Mouse (Mus musculus) macrophage (primary cell): Measurements from ENCODE around the gene Prkca. TPM values are rescaled to one million over a fixed set of nuclear protein-coding genes. Genes with fewer than 3 reads are reported as not detected.

Experiments used
- H3K27ac ChIP-seq: fragments of 350-480 bp; formaldehyde crosslinking; 2 replicates; pipeline ENCODE4 v1.9.0; 2021
- H3K36me3 ChIP-seq: fragments of 350-480 bp; formaldehyde crosslinking; 2 replicates; pipeline ENCODE4 v1.9.0; 2021; ENCODE audit errors: inconsistent target
- H3K4me3 ChIP-seq: fragments of 350-480 bp; formaldehyde crosslinking; 2 replicates; pipeline ENCODE4 v1.9.0; 2021; ENCODE audit errors: inconsistent target
- H3K79me2 ChIP-seq: fragments of 350-480 bp; formaldehyde crosslinking; 2 replicates; pipeline ENCODE4 v1.9.0; 2021; ENCODE audit errors: inconsistent target
- WGBS: methylation state at CpG from one replicate; pipeline ENCODE4 v1.1.7; 2026; ENCODE audit warnings: inconsistent platforms; ENCODE audit not compliant: missing documents; 5-methylcytosine and 5-hydroxymethylcytosine counted together
- polyA plus RNA-seq: library from polyadenylated mRNA; stranded (reverse); fragments of 250-400 nt; gene quantifications from 3 replicates; pipeline ENCODE4 v1.2.4, GENCODE M21; 2018; ENCODE audit warnings: inconsistent platforms

Gene Prkca
- polyA plus RNA-seq, 1 experiment from 2014 or later = 1.8 TPM

DNA sequence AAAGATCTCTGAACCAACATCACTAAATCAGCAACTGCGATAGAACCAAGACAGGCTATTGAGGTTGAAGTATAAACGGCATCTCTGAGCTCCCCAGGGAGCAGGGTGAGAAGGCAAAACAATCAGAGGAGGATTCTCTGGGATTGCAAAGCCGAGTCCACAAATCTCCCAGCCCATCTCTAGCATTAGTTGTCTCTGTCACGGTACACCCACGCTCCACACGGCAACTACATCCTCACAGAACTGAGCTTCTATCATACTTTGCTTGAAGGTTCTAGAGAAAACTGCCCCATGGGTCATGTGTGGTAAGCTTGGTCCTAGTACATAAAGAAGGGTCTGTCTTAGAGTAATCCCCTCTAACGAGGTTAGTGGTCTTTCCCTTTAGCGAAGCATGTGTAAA lies 280.6 kb downstream of the Prkca start:
- no peak overlapping the region for H3K4me3 ChIP-seq
- WGBS = 87% methylated on average over 8 of the region's 8 CpGs
- H3K36me3 ChIP-seq = no peaks in the 10 kb centered on the region
- no peak overlapping the region for H3K27ac ChIP-seq
- H3K79me2 ChIP-seq = no peaks in the 10 kb centered on the region

DNA sequence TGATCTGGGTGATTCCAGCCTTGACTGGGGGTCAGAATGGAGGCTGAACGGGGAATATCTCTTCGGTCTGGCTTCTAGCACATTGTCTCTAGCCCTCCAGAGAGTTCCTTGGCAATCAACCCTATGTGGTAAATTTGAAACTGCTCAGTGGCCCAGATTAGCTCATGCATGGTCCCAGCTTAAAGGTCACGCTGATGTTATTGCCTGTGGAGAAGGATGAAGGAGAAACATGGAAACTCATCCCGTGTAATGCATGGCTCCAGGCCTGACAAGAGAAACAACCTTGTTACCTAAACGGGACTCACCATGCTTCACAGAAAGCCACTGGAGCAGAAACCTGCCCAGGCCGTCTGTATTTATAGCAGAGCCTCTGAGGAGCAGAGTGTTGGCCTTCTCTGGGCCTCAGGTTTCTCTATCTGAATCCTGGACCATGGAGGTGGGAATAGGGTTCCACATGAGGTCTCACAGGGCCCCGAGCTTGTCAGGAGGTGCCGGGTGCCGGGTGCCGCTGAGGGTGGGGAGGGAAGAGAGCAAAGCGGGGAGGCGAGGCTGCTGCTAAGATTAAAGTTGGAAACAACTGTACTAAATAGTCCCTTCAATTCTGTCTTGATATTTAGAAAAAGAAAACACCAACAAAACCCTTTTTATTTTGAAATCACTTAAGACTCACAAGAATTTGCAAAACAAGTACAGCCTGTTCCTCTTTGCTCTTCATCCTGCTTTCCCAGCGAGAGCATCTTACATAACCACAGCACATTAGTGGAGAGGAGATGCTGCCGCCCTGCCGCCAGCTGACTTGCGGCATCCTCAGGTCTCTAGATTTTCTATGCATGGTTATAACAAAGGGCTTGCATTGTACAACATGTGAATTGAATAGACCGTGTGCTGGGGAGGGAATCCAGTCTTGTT lies 281.9 kb downstream of the Prkca start:
- no peak overlapping the region for H3K27ac ChIP-seq
- H3K79me2 ChIP-seq = no peaks in the 10 kb centered on the region
- WGBS = 88% methylated on average over 17 of the region's 17 CpGs
- H3K4me3 ChIP-seq = no peak overlapping the region
- H3K36me3 ChIP-seq = no peaks in the 10 kb centered on the region

DNA sequence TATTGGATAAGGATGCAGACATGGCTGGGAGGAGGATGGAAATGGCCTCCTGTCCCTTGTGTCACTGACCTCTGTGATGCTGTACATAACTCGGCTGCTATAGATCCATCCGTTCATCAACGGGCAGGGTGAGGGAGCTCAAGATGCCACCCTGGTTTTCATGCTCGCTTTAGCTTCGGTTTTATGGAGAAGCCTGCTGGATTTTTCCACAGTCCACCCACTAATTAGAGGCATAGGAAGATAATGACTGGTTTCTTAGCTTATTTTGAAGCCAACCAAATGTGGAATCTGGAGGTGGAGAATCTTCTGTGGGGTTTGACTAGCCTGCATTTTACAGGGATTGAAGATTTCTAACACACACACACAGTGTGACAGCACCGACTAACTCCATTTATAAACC lies 286.6 kb downstream of the Prkca start:
- no peak overlapping the region for H3K27ac ChIP-seq
- no peaks in the 10 kb centered on the region for H3K79me2 ChIP-seq
- WGBS = 89% methylated on average over 6 of the region's 6 CpGs
- H3K36me3 ChIP-seq = no peaks in the 10 kb centered on the region
- H3K4me3 ChIP-seq = no peak overlapping the region

DNA sequence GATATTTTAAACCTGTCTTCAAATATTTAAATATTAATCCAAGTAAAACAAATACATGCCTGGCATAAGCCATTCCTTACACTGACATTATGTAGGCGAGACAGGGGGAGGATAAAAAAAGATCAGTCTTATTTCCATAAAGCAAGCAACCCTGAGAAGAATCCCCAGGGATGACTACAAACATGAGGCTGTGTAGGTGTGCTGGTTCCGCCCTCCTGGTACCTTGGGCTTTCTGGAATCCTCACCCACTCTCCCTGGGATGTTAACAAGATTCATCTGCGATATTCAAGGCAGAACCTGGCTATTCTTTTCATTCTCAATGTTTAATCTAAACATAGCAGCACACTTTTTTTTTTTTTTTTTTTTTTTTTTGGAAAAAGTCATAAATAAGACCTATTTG lies 289.1 kb downstream of the Prkca start:
- Histone ChIP-seq H3K27ac (no peak overlapping the region), H3K4me3 (no peak overlapping the region), H3K36me3 (no peaks in the 10 kb centered on the region), H3K79me2 (no peaks in the 10 kb centered on the region)
- 91% methylated on average over 3 of the region's 3 CpGs for WGBS

- Histone ChIP-seq H3K4me3 (no peak overlapping the region), H3K79me2 (no peaks in the 10 kb centered on the region), H3K36me3 (no peaks in the 10 kb centered on the region), H3K27ac (no peak overlapping the region)
- 95% methylated on average over 10 of the region's 10 CpGs for WGBS
These were observed 290.0 kb downstream of the Prkca start for GRCm38 (mm10) chr11:108053746-108054145.

GRCm38 (mm10) chr11:108041669-108042068 lies 302.1 kb downstream of the Prkca start:
- WGBS = 51% methylated on average over 7 of the region's 7 CpGs
- no peaks in the 10 kb centered on the region for H3K36me3 ChIP-seq
- H3K79me2 ChIP-seq = no peaks in the 10 kb centered on the region

DNA sequence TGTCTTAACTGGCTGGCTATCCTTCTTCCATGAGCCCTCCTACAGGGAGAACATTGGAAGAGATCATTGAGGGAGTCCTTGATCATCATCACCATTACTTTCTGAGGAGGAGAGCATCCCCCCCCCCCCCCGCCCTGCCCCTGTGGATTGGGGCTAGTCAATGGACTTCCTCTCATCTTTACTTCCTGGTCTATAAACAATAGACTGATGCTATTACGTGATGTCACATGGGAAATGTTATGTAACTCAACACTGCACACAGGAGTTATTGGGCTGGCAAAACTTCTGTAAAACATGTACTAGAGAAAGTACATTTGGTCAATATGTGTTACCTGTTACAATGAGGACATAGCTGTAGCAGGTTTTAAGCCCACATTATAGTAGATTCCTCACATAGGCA lies 302.9 kb downstream of the Prkca start:
- Histone ChIP-seq H3K4me3 (no peak overlapping the region), H3K27ac (no peak overlapping the region), H3K79me2 (no peaks in the 10 kb centered on the region), H3K36me3 (no peaks in the 10 kb centered on the region)
- 0% methylated on average over 1 of the region's 2 CpGs for WGBS

More at GRCm38 (mm10) chr11:108041669-108042068, 302.1 kb downstream of the Prkca start:
- no peak overlapping the region for H3K27ac ChIP-seq
- no peak overlapping the region for H3K4me3 ChIP-seq

DNA sequence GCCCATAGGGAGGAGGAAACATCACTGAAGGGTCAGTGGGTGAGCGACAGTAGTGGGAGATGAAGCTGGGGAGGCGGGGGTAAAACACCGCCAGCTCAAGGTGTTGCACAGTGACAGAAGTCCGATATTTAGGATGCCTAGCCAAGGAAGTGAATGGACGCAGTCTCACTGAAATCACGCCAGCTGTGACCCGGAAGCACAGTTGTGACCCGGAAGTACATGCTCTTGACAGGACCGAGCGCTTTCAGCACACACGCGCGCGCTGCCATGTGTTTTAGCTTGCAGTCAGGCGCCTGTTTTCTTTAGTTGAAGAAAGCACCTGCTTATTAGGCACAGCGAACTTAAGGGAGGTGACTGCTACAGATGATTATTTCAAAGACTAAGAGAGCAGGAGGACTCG lies 304.0 kb downstream of the Prkca start:
- Histone ChIP-seq H3K4me3 (no peak overlapping the region), H3K36me3 (no peaks in the 10 kb centered on the region)
- whole genome bisulfite sequencing = 94% methylated on average over 17 of the region's 17 CpGs

GRCm38 (mm10) chr11:108038989-108039388 lies 304.7 kb downstream of the Prkca start:
- WGBS = 94% methylated on average over 10 of the region's 12 CpGs

More for the DNA sequence above, 304.0 kb downstream of the Prkca start:
- no peak overlapping the region for H3K27ac ChIP-seq
- H3K79me2 ChIP-seq = no peaks in the 10 kb centered on the region

GRCm38 (mm10) chr11:108036339-108036738 lies 307.4 kb downstream of the Prkca start:
- Histone ChIP-seq H3K27ac (no peak overlapping the region), H3K36me3 (no peaks in the 10 kb centered on the region), H3K79me2 (no peaks in the 10 kb centered on the region), H3K4me3 (no peak overlapping the region)
- WGBS = 5% methylated on average over 10 of the region's 10 CpGs

More at GRCm38 (mm10) chr11:108038989-108039388, 304.7 kb downstream of the Prkca start:
- Histone ChIP-seq H3K4me3 (no peak overlapping the region), H3K36me3 (no peaks in the 10 kb centered on the region), H3K27ac (no peak overlapping the region), H3K79me2 (no peaks in the 10 kb centered on the region)

GRCm38 (mm10) chr11:108035761-108036160 lies 308.0 kb downstream of the Prkca start:
- Histone ChIP-seq H3K36me3 (no peaks in the 10 kb centered on the region), H3K27ac (no peak overlapping the region), H3K4me3 (no peak overlapping the region), H3K79me2 (no peaks in the 10 kb centered on the region)
- WGBS = 75% methylated on average over 4 of the region's 5 CpGs

DNA sequence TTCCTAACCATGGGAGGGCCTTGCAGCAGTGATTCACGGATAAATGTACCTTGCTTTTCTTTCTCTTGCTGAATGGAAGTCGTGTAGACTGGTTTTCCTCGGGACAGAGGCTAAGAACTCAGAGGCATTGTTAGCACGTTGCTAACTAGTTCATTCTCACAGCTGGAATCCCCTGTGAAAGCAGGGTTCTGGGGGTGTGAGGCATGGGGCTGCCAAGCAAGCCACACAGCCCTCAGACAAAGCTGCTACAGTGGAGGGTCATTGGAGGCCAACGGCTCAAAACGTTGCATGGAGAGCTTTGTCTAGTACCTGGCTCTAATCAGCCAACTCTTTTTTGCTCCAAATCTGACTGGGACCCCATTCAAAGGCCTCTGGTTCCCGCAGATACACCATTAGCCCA lies 309.4 kb downstream of the Prkca start:
- WGBS = 93% methylated on average over 7 of the region's 7 CpGs
- H3K79me2 ChIP-seq = no peaks in the 10 kb centered on the region
- no peaks in the 10 kb centered on the region for H3K36me3 ChIP-seq
- no peak overlapping the region for H3K4me3 ChIP-seq
- no peak overlapping the region for H3K27ac ChIP-seq

- Histone ChIP-seq H3K4me3 (no peak overlapping the region), H3K27ac (no peak overlapping the region), H3K79me2 (no peaks in the 10 kb centered on the region), H3K36me3 (no peaks in the 10 kb centered on the region)
- WGBS = 1% methylated on average over 10 of the region's 10 CpGs
These were observed 311.2 kb downstream of the Prkca start for GRCm38 (mm10) chr11:108032568-108032967.

GRCm38 (mm10) chr11:108030956-108031604 lies 312.6 kb downstream of the Prkca start:
- 55% methylated on average over 9 of the region's 10 CpGs for WGBS
- H3K4me3 ChIP-seq = no peak overlapping the region
- no peaks in the 10 kb centered on the region for H3K36me3 ChIP-seq
- no peak overlapping the region for H3K27ac ChIP-seq
- H3K79me2 ChIP-seq = no peaks in the 10 kb centered on the region

DNA sequence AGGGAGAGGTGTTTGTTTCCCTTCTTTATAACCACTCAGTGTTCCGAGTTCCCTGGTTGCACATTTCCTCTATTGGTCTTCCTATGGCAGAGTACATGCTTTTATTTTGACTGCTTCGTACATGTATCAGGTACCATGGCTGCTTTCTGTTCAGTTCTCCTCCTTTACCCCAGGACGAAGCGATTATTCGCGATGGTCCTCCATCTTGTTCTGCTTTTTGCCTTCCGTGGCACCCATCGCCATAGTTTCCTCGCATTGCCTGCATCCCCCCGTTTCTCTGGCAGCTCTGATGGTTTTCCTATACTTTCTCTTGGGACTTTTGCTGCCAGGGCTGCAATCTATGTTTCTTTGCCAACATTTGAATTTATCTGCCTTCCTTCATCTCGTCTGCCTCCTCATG lies 314.4 kb downstream of the Prkca start:
- Histone ChIP-seq H3K36me3 (no peaks in the 10 kb centered on the region), H3K4me3 (no peak overlapping the region), H3K79me2 (no peaks in the 10 kb centered on the region), H3K27ac (no peak overlapping the region)
- 90% methylated on average over 11 of the region's 11 CpGs for WGBS
